Mouse (Mus musculus) ES-E14 (cell line): ENCODE data around the gene Slc25a22.

ENCODE experiments used
- MAFK ChIP-seq: IDR thresholded peaks from 2 replicates; pipeline ENCODE4 v1.6.1; 2014; ENCODE audit warnings: mild to moderate bottlenecking, low read depth, low read length, inconsistent platforms; ENCODE audit not compliant: insufficient read depth
- ZC3H11A ChIP-seq: IDR thresholded peaks from 2 replicates; pipeline ENCODE4 v1.6.1; 2012; ENCODE audit warnings: low read depth, mild to moderate bottlenecking, inconsistent platforms, low read length, borderline replicate concordance
- ZNF384 ChIP-seq: IDR thresholded peaks from 2 replicates; pipeline ENCODE4 v1.6.1; 2012; ENCODE audit warnings: low read depth, low read length, inconsistent platforms

DNA sequence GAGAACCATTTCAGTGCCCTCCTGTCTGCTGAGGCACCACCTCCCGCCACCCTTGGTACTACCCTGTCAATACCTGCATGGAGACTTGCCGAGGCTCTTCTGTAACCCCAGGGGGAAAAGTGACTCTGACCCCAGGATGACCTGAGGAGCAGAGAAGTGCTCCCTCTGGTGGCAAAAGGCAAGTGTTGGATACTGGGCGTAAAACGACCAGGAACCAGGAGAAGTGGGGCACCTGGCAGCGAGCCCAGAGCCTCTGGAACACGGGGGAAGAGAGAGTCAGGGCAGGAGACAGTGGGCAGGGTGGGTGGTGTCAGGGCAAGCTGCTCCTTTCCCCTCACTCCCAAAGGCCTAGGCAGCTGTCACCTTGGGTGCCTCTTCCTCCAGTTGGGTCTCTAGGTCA, 2.9 kb upstream of the Slc25a22 start:
- TF ChIP-seq ZC3H11A, result no peak
- no peak for TF ChIP-seq ZNF384
- TF ChIP-seq MAFK, result no peak
